Mouse (Mus musculus): Measurements from ENCODE around the gene Platr25. TPM values are rescaled to one million over a fixed set of nuclear protein-coding genes. Genes with fewer than 3 reads are reported as not detected.
A peak's percentile ranks its signal among the peaks of the same experiment; 100 is the strongest.
"Not testable (repeated sequence)": the region's sequence is repeated elsewhere in the genome, so short reads cannot be mapped to it uniquely, and the experiment has no call there.

The Platr25 gene
- polyA plus RNA-seq (2015; fragmentation: Nextera tagmentation; extraction: Ambion mirVana), result 3.5 and 4.1 TPM in 2 replicates

GRCm38 (mm10) chr13:62760432-62761415 lies at the start of gene Platr25:
Gene Platr25, minus strand, starts transcription at chr13:62760709.
- H3K27ac ChIP-seq (replicated peaks); H3K36me3 ChIP-seq (replicated peaks); H3K27me3 ChIP-seq; H3K9me3 ChIP-seq (replicated peaks): not testable (repeated sequence)
- H3K4me1 ChIP-seq (replicated peaks), result peaks cover 11% of the 10 kb centered on the region; the same call in 1 of the 2 replicates
- peak within 1 kb of the TSS; percentile 56 for H3K9ac ChIP-seq
- H3K4me2 ChIP-seq, result peak within 1 kb of the TSS; percentile 81
- peak within 1 kb of the TSS; percentile 64 for H3K4me3 ChIP-seq (replicated peaks)
- WGBS (ENCODE audit: insufficient replicate concordance), result 9% methylated on average over 20 of the region's 20 CpGs
- peak; percentile 95 for ATAC-seq (ENCODE audit: insufficient read depth)

- 61% methylated on average over 6 of the region's 6 CpGs for WGBS (ENCODE audit: insufficient replicate concordance)
- not testable (repeated sequence) for H3K36me3 ChIP-seq (replicated peaks); H3K27ac ChIP-seq (replicated peaks); H3K4me1 ChIP-seq (replicated peaks); H3K9me3 ChIP-seq (replicated peaks); H3K9ac ChIP-seq; H3K27me3 ChIP-seq; H3K4me3 ChIP-seq (replicated peaks); ATAC-seq (ENCODE audit: insufficient read depth); H3K4me2 ChIP-seq
These were observed 47.5 kb upstream of the Platr25 start for GRCm38 (mm10) chr13:62807981-62808380.

GRCm38 (mm10) chr13:62786135-62786493 lies 25.6 kb upstream of the Platr25 start:
- 46% methylated on average over 2 of the region's 2 CpGs for WGBS (ENCODE audit: insufficient replicate concordance)
- Histone ChIP-seq H3K4me2 (peak overlapping the region; percentile 74), H3K9ac (0 out of 2 replicates have a peak overlapping the region, but pooled peaks have one; percentile 38), H3K4me3 (replicated peaks) (peak overlapping the region; percentile 60)
- H3K4me1 ChIP-seq (replicated peaks); H3K27me3 ChIP-seq; H3K27ac ChIP-seq (replicated peaks); H3K9me3 ChIP-seq (replicated peaks); ATAC-seq (ENCODE audit: insufficient read depth); H3K36me3 ChIP-seq (replicated peaks): not testable (repeated sequence)

GRCm38 (mm10) chr13:62785199-62786134 lies 25.0 kb upstream of the Platr25 start, which contains the start of gene Gm5141:
Gene Gm5141, minus strand, starts transcription at chr13:62785808.
- H3K4me1 ChIP-seq (replicated peaks); H3K36me3 ChIP-seq (replicated peaks); H3K27me3 ChIP-seq; H3K27ac ChIP-seq (replicated peaks); H3K9me3 ChIP-seq (replicated peaks): not testable (repeated sequence)
- Histone ChIP-seq H3K9ac (0 out of 2 replicates have a peak within 1 kb of the TSS, but pooled peaks have one; percentile 38), H3K4me2 (peak within 1 kb of the TSS; percentile 74), H3K4me3 (replicated peaks) (peak within 1 kb of the TSS; percentile 60)
- WGBS (ENCODE audit: insufficient replicate concordance), result 4% methylated on average over 23 of the region's 23 CpGs
- peak; percentile 96 for ATAC-seq (ENCODE audit: insufficient read depth)

- not testable (repeated sequence) for H3K27ac ChIP-seq (replicated peaks); ATAC-seq (ENCODE audit: insufficient read depth); H3K27me3 ChIP-seq; H3K4me3 ChIP-seq (replicated peaks); H3K9ac ChIP-seq; H3K9me3 ChIP-seq (replicated peaks); H3K36me3 ChIP-seq (replicated peaks); H3K4me2 ChIP-seq
- WGBS (ENCODE audit: insufficient replicate concordance), result 56% methylated on average over 2 of the region's 2 CpGs
- peaks cover 11% of the 10 kb centered on the region; the same call in 1 of the 2 replicates for H3K4me1 ChIP-seq (replicated peaks)
These were observed 3.3 kb upstream of the Platr25 start for GRCm38 (mm10) chr13:62763806-62764205.

GRCm38 (mm10) chr13:62733322-62733721 lies 27.2 kb downstream of the Platr25 start:
- no peak overlapping the region for H3K9ac ChIP-seq
- H3K4me2 ChIP-seq, result no peak overlapping the region
- no peaks in the 10 kb centered on the region for H3K36me3 ChIP-seq (replicated peaks)
- WGBS (ENCODE audit: insufficient replicate concordance), result 84% methylated on average over 2 of the region's 2 CpGs
- H3K4me3 ChIP-seq (replicated peaks), result no peak overlapping the region
- no peak overlapping the region for H3K27ac ChIP-seq (replicated peaks)
- no peaks in the 10 kb centered on the region for H3K9me3 ChIP-seq (replicated peaks)
- no peak for ATAC-seq (ENCODE audit: insufficient read depth)
- H3K27me3 ChIP-seq, result no peaks in the 10 kb centered on the region
- no peaks in the 10 kb centered on the region for H3K4me1 ChIP-seq (replicated peaks)

GRCm38 (mm10) chr13:62712611-62713010 lies 47.9 kb downstream of the Platr25 start:
- H3K27me3 ChIP-seq; ATAC-seq (ENCODE audit: insufficient read depth); H3K4me2 ChIP-seq; H3K36me3 ChIP-seq (replicated peaks); H3K9ac ChIP-seq; H3K9me3 ChIP-seq (replicated peaks); H3K4me1 ChIP-seq (replicated peaks); H3K4me3 ChIP-seq (replicated peaks); H3K27ac ChIP-seq (replicated peaks): not testable (repeated sequence)
- whole genome bisulfite sequencing (ENCODE audit: insufficient replicate concordance), result 71% methylated on average over 8 of the region's 8 CpGs

GRCm38 (mm10) chr13:62685287-62685648 lies 75.2 kb downstream of the Platr25 start:
- not testable (repeated sequence) for H3K9ac ChIP-seq; H3K27ac ChIP-seq (replicated peaks); ATAC-seq (ENCODE audit: insufficient read depth); H3K4me1 ChIP-seq (replicated peaks); H3K36me3 ChIP-seq (replicated peaks); H3K9me3 ChIP-seq (replicated peaks); H3K27me3 ChIP-seq
- 26% methylated on average over 4 of the region's 4 CpGs for WGBS (ENCODE audit: insufficient replicate concordance)
- Histone ChIP-seq H3K4me2 (peak overlapping the region; percentile 66), H3K4me3 (replicated peaks) (peak overlapping the region; percentile 60)

GRCm38 (mm10) chr13:62684608-62685286 lies 75.8 kb downstream of the Platr25 start:
- WGBS (ENCODE audit: insufficient replicate concordance), result 1% methylated on average over 19 of the region's 20 CpGs
- not testable (repeated sequence) for H3K27ac ChIP-seq (replicated peaks)
- peak overlapping the region; percentile 39; the same call in 1 of the 2 replicates for H3K9ac ChIP-seq

GRCm38 (mm10) chr13:62653369-62653743 lies 107.2 kb downstream of the Platr25 start:
- H3K9me3 ChIP-seq (replicated peaks), result no peaks in the 10 kb centered on the region
- peak overlapping the region; percentile 57 for H3K4me3 ChIP-seq (replicated peaks)
- H3K27me3 ChIP-seq, result no peaks in the 10 kb centered on the region
- peak overlapping the region; percentile 70 for H3K4me2 ChIP-seq
- WGBS (ENCODE audit: insufficient replicate concordance), result 16% methylated on average over 8 of the region's 8 CpGs
- H3K27ac ChIP-seq (replicated peaks), result no peak overlapping the region
- H3K4me1 ChIP-seq (replicated peaks), result no peaks in the 10 kb centered on the region
- H3K9ac ChIP-seq, result no peak overlapping the region
- ATAC-seq (ENCODE audit: insufficient read depth), result peak; percentile 61; the same call in 1 of the 2 replicates
- no peaks in the 10 kb centered on the region for H3K36me3 ChIP-seq (replicated peaks)

More at GRCm38 (mm10) chr13:62684608-62685286, 75.8 kb downstream of the Platr25 start:
- not testable (repeated sequence) for H3K36me3 ChIP-seq (replicated peaks); H3K27me3 ChIP-seq; H3K9me3 ChIP-seq (replicated peaks); H3K4me1 ChIP-seq (replicated peaks)
- ATAC-seq (ENCODE audit: insufficient read depth), result peak; percentile 99
- peak overlapping the region; percentile 66 for H3K4me2 ChIP-seq
- peak overlapping the region; percentile 60 for H3K4me3 ChIP-seq (replicated peaks)
